Mouse (Mus musculus) macrophage (primary cell): ENCODE data around the gene Paqr5. TPM values are rescaled to one million over a fixed set of nuclear protein-coding genes. Genes with fewer than 3 reads are reported as not detected.

Experiments
- H3K27ac ChIP-seq: fragments of 350-480 bp; formaldehyde crosslinking; 2 replicates; pipeline ENCODE4 v1.9.0; 2021
- H3K36me3 ChIP-seq: fragments of 350-480 bp; formaldehyde crosslinking; 2 replicates; pipeline ENCODE4 v1.9.0; 2021; ENCODE audit errors: inconsistent target
- H3K4me3 ChIP-seq: fragments of 350-480 bp; formaldehyde crosslinking; 2 replicates; pipeline ENCODE4 v1.9.0; 2021; ENCODE audit errors: inconsistent target
- H3K79me2 ChIP-seq: fragments of 350-480 bp; formaldehyde crosslinking; 2 replicates; pipeline ENCODE4 v1.9.0; 2021; ENCODE audit errors: inconsistent target
- WGBS: methylation state at CpG from one replicate; pipeline ENCODE4 v1.1.7; 2026; ENCODE audit warnings: inconsistent platforms; ENCODE audit not compliant: missing documents; 5-methylcytosine and 5-hydroxymethylcytosine counted together
- polyA plus RNA-seq: library from polyadenylated mRNA; stranded (reverse); fragments of 250-400 nt; gene quantifications from 3 replicates; pipeline ENCODE4 v1.2.4, GENCODE M21; 2018; ENCODE audit warnings: inconsistent platforms

Gene Paqr5
- polyA plus RNA-seq, 1 experiment from 2014 or later = 0.14 TPM

DNA sequence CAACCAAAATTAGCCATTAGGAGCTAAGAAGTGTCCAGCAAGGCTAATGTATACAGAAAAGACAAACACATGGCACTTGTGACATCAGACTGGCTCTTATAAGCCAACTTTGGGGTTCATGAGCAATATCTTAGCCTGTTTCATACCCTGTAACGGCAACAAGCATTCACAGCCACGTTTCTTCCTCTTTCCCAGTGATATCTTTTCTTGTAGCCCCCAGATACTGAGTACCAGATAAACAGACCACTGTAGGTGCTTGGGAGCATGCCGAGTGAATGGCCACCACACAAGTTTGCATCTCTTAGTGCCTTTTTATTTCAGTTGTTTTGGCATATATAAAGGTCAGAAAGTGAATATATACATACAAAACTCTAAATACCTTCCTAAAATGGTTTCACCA, 109.7 kb downstream of the Paqr5 start:
- 93% methylated on average over 3 of the region's 3 CpGs for WGBS
- Histone ChIP-seq H3K36me3 (peaks cover 15% of the 10 kb centered on the region), H3K79me2 (peaks cover 10% of the 10 kb centered on the region), H3K4me3 (no peak overlapping the region), H3K27ac (no peak overlapping the region)

DNA sequence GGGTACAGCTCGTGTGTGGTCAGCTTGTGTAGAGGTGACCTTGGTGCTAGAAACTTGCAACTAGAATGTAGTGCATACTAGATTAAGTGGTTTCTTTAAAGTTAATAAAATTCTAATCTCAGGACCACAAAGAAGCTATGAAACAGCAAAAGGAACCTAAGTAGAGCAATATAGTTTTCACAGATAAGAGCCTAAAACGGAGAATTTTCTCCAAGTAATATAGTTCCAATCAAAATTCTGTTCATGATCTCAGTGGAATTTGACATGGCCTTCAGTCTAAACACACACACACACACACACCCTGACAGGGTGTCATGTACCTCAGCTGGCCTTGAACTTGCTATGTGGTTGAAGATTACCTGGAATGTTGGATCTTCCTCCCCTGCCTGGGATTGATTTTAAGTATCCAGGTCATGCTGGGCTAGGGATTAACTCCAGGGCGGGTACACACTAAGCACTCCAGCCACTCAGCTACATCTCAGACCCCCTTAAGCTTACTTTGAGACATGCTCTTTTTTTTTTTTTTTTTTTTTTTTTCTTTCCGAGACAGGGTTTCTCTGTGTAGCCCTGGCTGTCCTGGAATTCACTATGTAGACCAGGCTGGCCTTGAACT, 111.2 kb downstream of the Paqr5 start:
- 78% methylated on average over 3 of the region's 4 CpGs for WGBS
- Histone ChIP-seq H3K4me3 (peak overlapping the region; percentile 87; the same call in 1 of the 2 replicates), H3K36me3 (peaks cover 22% of the 10 kb centered on the region), H3K79me2 (peaks cover 10% of the 10 kb centered on the region), H3K27ac (peak overlapping the region; percentile 84)

DNA sequence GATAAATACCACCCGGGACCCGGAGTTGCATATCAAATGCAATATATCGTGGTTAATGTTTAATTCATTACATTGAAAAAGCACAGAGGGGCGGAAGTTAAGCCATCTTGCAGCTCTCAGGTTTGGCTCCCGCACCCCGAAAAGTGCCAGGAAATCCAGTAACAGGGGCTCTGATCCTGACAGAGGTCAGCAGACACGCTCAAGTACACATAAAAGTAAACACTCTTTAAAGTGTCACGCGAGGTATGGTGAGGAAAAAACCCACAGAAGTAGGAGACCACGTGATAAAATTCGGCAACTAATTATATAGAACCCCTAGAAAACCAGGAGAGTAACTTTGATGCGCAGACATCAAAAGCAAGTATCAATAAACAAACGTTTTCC, 111.7 kb downstream of the Paqr5 start:
- Histone ChIP-seq H3K4me3 (peak overlapping the region; percentile 87), H3K27ac (peak overlapping the region; percentile 84), H3K36me3 (peaks cover 22% of the 10 kb centered on the region), H3K79me2 (peaks cover 10% of the 10 kb centered on the region)
- WGBS = 7% methylated on average over 13 of the region's 13 CpGs

DNA sequence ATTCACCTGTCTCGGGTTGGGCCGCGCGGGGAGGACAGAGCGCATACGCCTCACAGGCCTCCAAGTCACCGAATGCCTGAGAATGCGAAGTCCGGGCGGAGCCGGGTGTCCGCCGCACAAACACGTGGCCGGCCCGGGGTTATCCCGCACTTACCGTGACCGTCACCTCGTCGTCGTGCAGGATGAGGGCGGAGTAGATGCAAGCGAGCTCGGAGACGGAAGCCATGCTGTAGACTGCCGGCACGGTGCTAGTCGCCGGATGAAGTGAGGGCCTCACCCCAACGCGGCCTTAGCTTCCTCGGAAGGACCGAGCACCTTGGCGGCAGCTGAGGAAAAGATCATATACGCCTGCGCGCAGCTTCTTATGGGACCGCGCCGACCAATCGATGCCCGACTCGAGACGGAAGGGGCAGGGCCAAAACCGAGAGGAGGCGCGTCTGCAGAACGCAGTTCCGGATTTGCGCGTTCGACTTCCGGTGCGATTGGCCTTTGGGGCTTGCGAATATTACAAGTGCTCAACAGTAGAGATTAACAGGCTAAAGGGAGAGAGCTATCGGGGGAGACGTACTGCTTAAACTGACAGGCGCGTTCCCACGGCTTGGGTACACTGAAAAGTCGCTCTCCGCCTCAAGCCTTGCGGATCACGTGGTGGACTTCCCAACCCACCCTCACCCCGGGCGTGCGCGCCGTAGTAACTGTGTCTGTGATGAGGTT, 112.3 kb downstream of the Paqr5 start, which contains the start of gene Rplp1:
Rplp1 (minus strand) TSS at position 340 of the 714 bp plus-strand sequence.
- 1% methylated on average over 66 of the region's 70 CpGs for WGBS
- Histone ChIP-seq H3K79me2 (peaks cover 10% of the 10 kb centered on the region), H3K4me3 (peak within 1 kb of the TSS; percentile 87), H3K27ac (peak within 1 kb of the TSS; percentile 84), H3K36me3 (peaks cover 22% of the 10 kb centered on the region)

DNA sequence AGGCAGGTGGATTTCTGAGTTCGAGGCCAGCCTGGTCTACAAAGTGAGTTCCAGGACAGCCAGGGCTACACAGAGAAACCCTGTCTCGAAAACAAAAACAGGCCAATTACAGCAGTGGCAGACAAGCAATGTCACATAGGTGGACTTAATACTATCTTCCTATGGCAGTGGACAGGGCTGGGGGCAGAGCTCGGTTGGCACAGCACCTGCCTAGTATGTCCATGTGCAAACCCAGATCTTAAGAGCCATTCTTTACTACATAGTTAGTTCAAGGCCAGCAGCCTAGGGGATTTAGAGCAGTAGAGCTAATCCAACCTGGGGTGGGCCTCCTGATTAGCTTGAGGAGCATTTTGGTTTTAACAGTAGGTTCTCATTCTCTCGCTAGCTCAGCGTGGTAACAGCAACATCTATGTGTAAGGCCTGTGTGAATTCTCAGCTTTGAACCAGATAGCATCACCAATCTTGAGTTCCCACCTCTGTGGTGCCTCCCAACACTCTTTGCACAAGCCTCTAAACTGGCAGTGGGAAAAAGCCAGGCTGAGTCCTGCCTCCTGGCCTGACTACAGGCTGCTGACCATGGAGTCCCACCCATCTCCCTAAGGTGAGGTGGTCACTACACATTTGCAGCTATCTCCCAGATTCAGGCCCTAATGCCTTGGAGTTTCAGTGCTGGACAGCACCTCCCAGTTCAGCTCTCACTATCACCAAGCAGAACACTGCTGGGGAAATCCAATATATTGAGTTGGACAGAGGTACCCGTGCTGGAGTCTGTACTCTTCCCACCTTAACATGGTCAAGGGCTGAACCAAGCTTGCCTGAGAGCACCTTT, 115.1 kb downstream of the Paqr5 start:
- Histone ChIP-seq H3K36me3 (peaks cover 18% of the 10 kb centered on the region), H3K4me3 (no peak overlapping the region), H3K79me2 (peaks cover 10% of the 10 kb centered on the region), H3K27ac (no peak overlapping the region)
- WGBS = 85% methylated on average over 6 of the region's 6 CpGs

DNA sequence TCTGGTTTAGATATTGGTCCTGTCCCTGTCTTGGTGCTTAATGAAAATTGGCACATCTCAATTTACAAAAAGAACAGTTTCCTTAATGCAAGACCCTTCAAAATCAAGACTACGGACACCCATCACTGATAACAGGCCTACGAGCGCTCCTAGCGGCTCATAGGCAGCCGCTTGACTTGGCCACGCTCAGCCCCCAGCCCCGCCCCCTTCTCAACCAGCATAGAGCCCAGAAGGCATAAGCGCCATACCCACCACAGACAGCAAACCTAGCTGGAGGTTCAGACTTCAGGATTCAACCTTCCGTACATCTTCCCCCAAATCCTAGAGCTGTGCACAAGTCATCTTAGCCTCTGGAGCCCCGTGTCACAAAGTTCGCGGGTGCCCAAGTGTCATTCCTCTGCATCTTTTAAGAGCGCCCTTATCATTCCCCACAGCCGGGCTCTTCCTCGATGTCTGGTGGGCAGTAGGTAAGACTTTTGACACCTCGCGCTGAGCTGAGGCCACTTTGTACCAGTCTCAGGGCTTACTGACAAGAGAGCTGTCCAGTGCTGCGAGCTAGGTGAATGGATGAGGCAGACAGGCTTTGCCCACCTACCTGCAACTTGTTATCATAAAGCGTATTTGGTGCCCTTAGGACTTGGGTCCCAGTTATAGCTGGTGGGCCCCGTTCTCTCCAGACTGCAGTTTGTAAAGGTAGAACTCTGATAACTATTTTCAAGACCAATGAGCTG, 116.0 kb downstream of the Paqr5 start:
- Histone ChIP-seq H3K4me3 (no peak overlapping the region), H3K36me3 (peaks cover 18% of the 10 kb centered on the region), H3K79me2 (peaks cover 10% of the 10 kb centered on the region), H3K27ac (no peak overlapping the region)
- WGBS = 92% methylated on average over 20 of the region's 20 CpGs

DNA sequence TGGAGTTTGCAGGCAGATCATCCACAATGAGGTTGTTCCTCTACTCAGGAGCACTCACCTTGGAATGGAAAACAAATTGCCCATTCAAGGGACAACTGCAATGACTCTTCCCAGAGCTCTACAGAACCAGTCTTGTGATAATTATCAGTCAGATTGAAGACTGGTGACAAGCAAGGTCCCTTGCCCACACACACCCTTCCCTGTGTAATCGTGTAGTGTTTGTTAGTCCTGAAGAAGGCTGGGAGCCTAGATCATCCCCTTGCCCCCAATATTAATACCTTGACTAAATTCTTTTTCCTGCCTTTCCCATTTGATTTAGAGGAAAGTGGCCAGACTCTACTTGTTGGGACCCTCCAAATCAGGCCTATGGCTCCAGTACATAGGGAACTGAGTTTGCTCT, 117.0 kb downstream of the Paqr5 start:
- WGBS = 100% methylated on average over 1 of the region's 1 CpGs
- Histone ChIP-seq H3K36me3 (peaks cover 18% of the 10 kb centered on the region), H3K4me3 (no peak overlapping the region), H3K79me2 (peaks cover 10% of the 10 kb centered on the region), H3K27ac (no peak overlapping the region)

DNA sequence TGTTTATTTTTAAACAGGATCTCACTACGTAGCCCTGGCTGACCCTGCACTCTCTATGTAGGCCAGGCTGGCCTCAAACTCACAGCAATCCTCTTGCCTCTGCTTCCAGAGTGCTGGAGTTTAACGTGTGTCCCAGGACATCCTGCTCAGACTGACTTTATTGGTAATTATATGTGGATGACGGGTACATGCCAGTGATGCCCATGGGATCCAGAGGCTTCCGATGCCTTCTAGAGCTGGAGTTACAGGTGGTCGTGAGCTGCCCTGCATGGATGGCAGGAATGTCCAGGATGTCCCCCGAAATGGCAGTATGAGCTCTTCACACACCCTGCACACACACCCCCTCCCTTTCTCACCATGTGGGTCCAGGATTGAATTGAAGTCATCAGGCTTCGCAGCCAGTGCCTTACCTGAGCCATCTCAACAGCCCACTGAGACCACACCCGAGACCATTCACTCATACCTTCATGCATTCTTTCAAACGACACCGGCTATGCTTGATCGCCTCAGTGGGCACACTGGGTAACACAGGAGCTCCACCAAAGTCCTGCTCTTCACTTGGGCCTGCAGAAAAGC, 117.7 kb downstream of the Paqr5 start:
- peaks cover 6% of the 10 kb centered on the region for H3K79me2 ChIP-seq
- H3K27ac ChIP-seq = no peak overlapping the region
- 88% methylated on average over 11 of the region's 11 CpGs for WGBS
- no peak overlapping the region for H3K4me3 ChIP-seq
- H3K36me3 ChIP-seq = peaks cover 18% of the 10 kb centered on the region

DNA sequence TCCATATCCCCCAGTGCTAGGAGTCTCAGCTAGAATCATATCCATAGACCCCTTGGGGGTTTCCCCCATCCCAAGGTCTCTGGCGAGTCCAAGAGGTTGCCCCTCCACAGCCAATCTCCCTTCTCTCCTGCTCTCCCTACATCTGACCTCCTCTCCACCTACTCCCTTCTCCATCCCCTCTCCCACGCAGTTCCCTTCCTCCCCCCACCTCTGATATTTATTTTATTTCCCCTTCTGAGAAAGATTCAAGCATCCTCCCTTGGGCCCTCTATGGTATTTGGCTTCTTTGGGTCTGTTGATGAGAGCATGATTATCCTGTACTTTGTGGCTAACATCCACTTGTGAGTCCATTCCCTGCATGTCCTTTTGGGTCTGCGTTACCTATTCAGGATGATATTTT, 118.3 kb downstream of the Paqr5 start:
- H3K27ac ChIP-seq = no peak overlapping the region
- H3K79me2 ChIP-seq = peaks cover under 1% of the 10 kb centered on the region; the same call in 1 of the 2 replicates
- WGBS = 100% methylated on average over 2 of the region's 3 CpGs
- peaks cover 18% of the 10 kb centered on the region for H3K36me3 ChIP-seq
- no peak overlapping the region for H3K4me3 ChIP-seq

DNA sequence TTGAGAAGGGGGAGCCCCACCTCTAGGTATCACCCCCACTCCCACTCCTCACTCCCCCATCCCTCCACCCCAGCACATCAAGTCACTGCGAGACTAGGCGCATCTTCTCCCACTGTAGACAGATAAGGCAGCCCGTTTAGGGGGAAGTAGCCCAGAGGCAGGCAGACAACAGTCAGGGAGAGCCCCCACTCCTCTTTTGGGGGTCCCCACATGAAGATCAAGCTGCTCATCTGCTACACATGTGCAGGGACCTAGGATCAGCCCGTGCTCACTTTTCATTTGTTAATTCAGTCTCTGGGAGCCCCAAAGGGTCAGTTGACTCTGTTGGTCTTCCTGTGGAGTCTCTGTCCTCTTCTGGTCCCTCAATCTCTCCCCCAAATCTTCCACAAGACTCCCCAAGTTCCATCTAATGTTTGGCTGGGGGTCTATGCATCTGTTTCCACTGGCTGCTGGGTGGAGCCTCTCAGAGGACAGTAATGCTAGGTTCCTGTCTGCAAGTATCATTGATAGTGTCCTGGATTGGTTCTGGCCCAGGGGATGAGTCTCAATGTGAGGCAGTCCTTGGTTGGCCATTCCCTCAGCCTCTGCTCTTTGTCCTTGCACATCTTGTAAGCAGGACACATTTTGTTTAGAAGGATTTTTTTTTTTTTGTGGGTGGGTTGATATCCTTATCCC, 118.9 kb downstream of the Paqr5 start:
- Histone ChIP-seq H3K4me3 (no peak overlapping the region), H3K36me3 (peaks cover 15% of the 10 kb centered on the region), H3K27ac (no peak overlapping the region), H3K79me2 (no peaks in the 10 kb centered on the region)
- WGBS = 76% methylated on average over 4 of the region's 4 CpGs

DNA sequence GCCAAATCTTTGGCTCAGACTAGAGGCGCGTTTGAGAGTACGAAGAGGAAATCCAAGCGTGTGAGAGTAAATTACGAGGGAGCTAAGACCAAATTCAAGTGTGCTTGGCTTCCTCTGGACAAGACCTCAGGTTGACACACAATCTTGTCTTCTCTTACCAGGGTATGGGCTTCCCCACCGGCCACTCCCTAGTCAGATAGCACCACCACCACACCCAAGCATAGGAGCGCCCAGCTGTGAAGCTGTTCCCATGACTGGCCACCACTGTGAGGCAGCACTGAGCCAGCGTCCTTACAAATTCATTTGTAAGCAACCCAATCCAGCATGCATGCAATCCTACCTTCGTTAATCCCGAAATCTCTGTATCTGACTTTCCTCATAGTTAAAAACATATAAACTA, 119.7 kb downstream of the Paqr5 start:
- Histone ChIP-seq H3K79me2 (no peaks in the 10 kb centered on the region), H3K27ac (no peak overlapping the region), H3K4me3 (no peak overlapping the region), H3K36me3 (peaks cover 7% of the 10 kb centered on the region; the same call in 1 of the 2 replicates)
- 39% methylated on average over 9 of the region's 10 CpGs for WGBS

DNA sequence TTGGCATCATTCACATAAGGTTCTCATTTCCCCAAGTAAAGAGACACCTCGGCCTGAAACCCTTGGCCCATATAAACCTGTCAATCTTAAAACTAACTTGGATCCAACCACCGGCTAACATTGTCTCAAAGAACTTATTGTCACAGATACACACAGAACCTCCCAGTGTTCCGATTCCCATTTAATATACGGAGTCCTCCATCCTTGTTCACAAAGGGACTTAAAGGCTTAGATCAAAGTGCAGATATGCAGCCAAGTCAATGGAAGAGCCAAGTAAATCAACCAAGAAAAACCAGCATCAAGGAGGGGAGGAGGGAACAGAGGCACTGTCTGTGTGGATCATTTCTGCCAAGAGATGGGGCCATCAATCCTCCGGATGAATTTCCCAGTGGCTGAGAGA, 121.1 kb downstream of the Paqr5 start:
- 91% methylated on average over 5 of the region's 5 CpGs for WGBS
- Histone ChIP-seq H3K27ac (no peak overlapping the region), H3K79me2 (no peaks in the 10 kb centered on the region), H3K36me3 (no peaks in the 10 kb centered on the region), H3K4me3 (no peak overlapping the region)

DNA sequence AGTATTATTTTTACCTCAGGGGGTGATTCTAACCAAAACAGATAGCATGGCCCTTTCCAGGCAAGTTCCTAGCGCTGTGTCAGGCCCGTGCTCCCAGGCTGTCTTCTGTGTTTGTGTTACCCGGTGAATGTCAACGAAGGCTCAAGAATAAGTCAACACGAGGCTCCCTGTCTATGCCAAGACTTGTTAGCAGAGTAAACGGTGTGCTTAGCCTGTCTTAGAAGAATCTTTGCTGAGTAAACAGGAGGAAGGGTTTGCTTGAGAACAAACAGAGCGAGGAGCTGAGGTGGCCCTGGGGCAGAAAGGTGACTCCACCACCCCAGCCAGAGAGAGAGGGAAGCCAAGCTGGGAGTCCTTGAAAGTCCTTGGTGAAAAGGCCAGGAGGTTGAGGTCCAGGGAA, 122.5 kb downstream of the Paqr5 start:
- Histone ChIP-seq H3K27ac (no peak overlapping the region), H3K79me2 (no peaks in the 10 kb centered on the region), H3K36me3 (no peaks in the 10 kb centered on the region), H3K4me3 (no peak overlapping the region)
- 96% methylated on average over 7 of the region's 7 CpGs for WGBS
